Mouse (Mus musculus) myocyte (in vitro differentiated cells): ENCODE results near the gene Edn2. TPM values are rescaled to one million over a fixed set of nuclear protein-coding genes. Genes with fewer than 3 reads are reported as not detected.

ENCODE experiments used
- H3K27me3 ChIP-seq: one replicate; pipeline ENCODE4 v1.6.1; 2011; ENCODE audit not compliant: control insufficient read depth, insufficient read depth, insufficient read length
- H3K36me3 ChIP-seq: one replicate; pipeline ENCODE4 v1.6.1; 2011; ENCODE audit not compliant: control insufficient read depth, insufficient read depth
- H3K4me2 ChIP-seq: one replicate; pipeline ENCODE4 v1.6.1; 2011; ENCODE audit warnings: low read depth, control low read depth
- H3K4me3 ChIP-seq: one replicate; pipeline ENCODE4 v1.5.1; 2011; ENCODE audit warnings: mild to moderate bottlenecking, control low read depth, moderate library complexity
- H3K79me2 ChIP-seq: one replicate; pipeline ENCODE4 v1.6.1; 2011; ENCODE audit not compliant: control insufficient read depth, insufficient read depth
- H3ac ChIP-seq: one replicate; pipeline ENCODE4 v1.6.1; 2011; ENCODE audit not compliant: control insufficient read depth, insufficient read length
- CEBPB ChIP-seq: IDR thresholded peaks from 2 replicates; pipeline ENCODE4 v1.6.1; 2011; ENCODE audit warnings: mild to moderate bottlenecking, moderate library complexity; ENCODE audit not compliant: poor library complexity, insufficient read depth, severe bottlenecking
- E2F4 ChIP-seq: IDR thresholded peaks from one replicate; pipeline ENCODE4 v1.6.1; 2011; ENCODE audit warnings: mild to moderate bottlenecking, control low read depth, moderate library complexity; ENCODE audit not compliant: insufficient read depth
- MAX ChIP-seq: IDR thresholded peaks from one replicate; pipeline ENCODE4 v1.6.1; 2011; ENCODE audit warnings: low read depth, mild to moderate bottlenecking, control low read depth
- MYOD1 ChIP-seq, 3 experiments: IDR thresholded peaks; one replicate each; pipeline ENCODE4 v1.6.1; 2011; ENCODE audit warnings: control low read depth in 2 of 3, low read depth in 2 of 3, mild to moderate bottlenecking in 2 of 3, moderate library complexity in 1 of 3; ENCODE audit not compliant: insufficient read length in 2 of 3, control insufficient read depth in 1 of 3
- MYOG ChIP-seq, 3 experiments: IDR thresholded peaks; one replicate each; pipeline ENCODE4 v1.6.1; 2011; ENCODE audit warnings: control low read depth in 2 of 3, low read depth in 2 of 3, mild to moderate bottlenecking in 2 of 3; ENCODE audit not compliant: insufficient read length in 2 of 3, control insufficient read depth in 1 of 3, insufficient read depth in 1 of 3
- POLR2A ChIP-seq: IDR thresholded peaks from one replicate; pipeline ENCODE4 v1.6.1; 2011; ENCODE audit warnings: low read depth, mild to moderate bottlenecking, control low read depth, moderate library complexity; ENCODE audit not compliant: insufficient read length
- POLR2AphosphoS2 ChIP-seq: IDR thresholded peaks from one replicate; pipeline ENCODE4 v1.6.1; 2011; ENCODE audit warnings: low read depth, control low read depth; ENCODE audit not compliant: insufficient read length
- REST ChIP-seq: IDR thresholded peaks from one replicate; pipeline ENCODE4 v1.6.1; 2011; ENCODE audit warnings: mild to moderate bottlenecking, control low read depth, moderate library complexity; ENCODE audit not compliant: insufficient read depth, insufficient read length
- SRF ChIP-seq: IDR thresholded peaks from one replicate; pipeline ENCODE4 v1.6.1; 2011; ENCODE audit warnings: low read depth; ENCODE audit not compliant: control insufficient read depth, insufficient read length
- TCF12 ChIP-seq: IDR thresholded peaks from one replicate; pipeline ENCODE4 v1.6.1; 2011; ENCODE audit warnings: mild to moderate bottlenecking, control low read depth; ENCODE audit not compliant: poor library complexity, insufficient read depth, severe bottlenecking
- TCF3 ChIP-seq: IDR thresholded peaks from one replicate; pipeline ENCODE4 v1.6.1; 2011; ENCODE audit warnings: low read depth, control low read depth; ENCODE audit not compliant: insufficient read length
- USF1 ChIP-seq: IDR thresholded peaks from one replicate; pipeline ENCODE4 v1.6.1; 2011; ENCODE audit warnings: low read depth, mild to moderate bottlenecking, control low read depth, moderate library complexity
- polyA plus RNA-seq: library from polyadenylated mRNA; unstranded; fragments of >200 nt; fragmentation: generic; extraction: Trizol; gene quantifications from one replicate; pipeline ENCODE4 v1.2.1, GENCODE M21; 2012; ENCODE audit warnings: missing spikeins

The Edn2 gene
- polyA plus RNA-seq, 1 experiment, result not detected

- H3K4me2 ChIP-seq, result no peak overlapping the region
These were observed 15.1 kb upstream of the Edn2 start for GRCm38 (mm10) chr4:120145931-120146330.

GRCm38 (mm10) chr4:120148291-120149141, 12.5 kb upstream of the Edn2 start:
- Histone ChIP-seq H3K36me3 (no peaks in the 10 kb centered on the region), H3K79me2 (no peaks in the 10 kb centered on the region), H3ac (no peak overlapping the region), H3K27me3 (no peaks in the 10 kb centered on the region), H3K4me2 (peak overlapping the region; percentile 57), H3K4me3 (no peak overlapping the region)
- TF ChIP-seq MYOG (IDR thresholded peaks at IDR 0.05; ENCODE audit: control insufficient read depth in 1 of 3, insufficient read depth in 1 of 3, insufficient read length in 2 of 3, low read depth in 2 of 3) (peak in 2 of 3 experiments; percentile 92 to 93), POLR2A (no peak), USF1 (no peak), REST (no peak), TCF12 (no peak), CEBPB (no peak), POLR2AphosphoS2 (no peak), E2F4 (no peak), MAX (peak; percentile 69), TCF3 (peak; percentile 46), SRF (peak; percentile 99), MYOD1 (IDR thresholded peaks at IDR 0.05; ENCODE audit: control insufficient read depth in 1 of 3, insufficient read length in 2 of 3, low read depth in 2 of 3) (peak in 2 of 3 experiments; percentile 80 to 92)

More at GRCm38 (mm10) chr4:120145931-120146330, 15.1 kb upstream of the Edn2 start:
- TF ChIP-seq POLR2AphosphoS2 (no peak), SRF (no peak), USF1 (no peak), MAX (no peak), CEBPB (no peak), MYOD1 (IDR thresholded peaks at IDR 0.05; ENCODE audit: control insufficient read depth in 1 of 3, insufficient read length in 2 of 3, low read depth in 2 of 3) (no peak), POLR2A (no peak), TCF12 (no peak), REST (no peak), TCF3 (no peak), MYOG (IDR thresholded peaks at IDR 0.05; ENCODE audit: control insufficient read depth in 1 of 3, insufficient read depth in 1 of 3, insufficient read length in 2 of 3, low read depth in 2 of 3) (no peak), E2F4 (no peak)
- H3ac ChIP-seq, result no peak overlapping the region
- no peaks in the 10 kb centered on the region for H3K79me2 ChIP-seq
- H3K4me3 ChIP-seq, result no peak overlapping the region
- no peaks in the 10 kb centered on the region for H3K36me3 ChIP-seq
- no peaks in the 10 kb centered on the region for H3K27me3 ChIP-seq

DNA sequence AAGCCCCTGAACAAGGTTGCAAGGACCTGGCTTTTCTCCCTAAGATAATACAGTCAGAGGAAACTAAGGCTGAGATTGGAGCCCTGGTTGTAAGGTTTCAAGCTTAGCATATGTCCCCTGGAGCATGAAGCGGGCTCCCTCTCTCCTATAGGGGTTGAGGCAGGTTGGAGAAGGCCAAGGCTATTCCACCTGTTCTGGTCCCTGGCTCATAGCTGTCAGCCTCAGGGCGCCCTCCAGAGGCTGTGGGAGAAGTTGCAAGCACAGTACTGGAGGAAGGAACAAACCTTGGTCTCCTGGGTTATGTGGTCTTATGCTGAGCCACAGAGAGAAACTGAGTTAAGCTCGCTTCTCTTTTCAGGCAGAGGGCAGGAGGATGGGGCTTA, 11.9 kb upstream of the Edn2 start:
- Histone ChIP-seq H3K36me3 (no peaks in the 10 kb centered on the region), H3K79me2 (no peaks in the 10 kb centered on the region), H3K4me3 (no peak overlapping the region), H3ac (no peak overlapping the region), H3K4me2 (peak overlapping the region; percentile 57), H3K27me3 (no peaks in the 10 kb centered on the region)
- peak in 1 of 3 experiments; percentile 11 for TF ChIP-seq MYOG (IDR thresholded peaks at IDR 0.05; ENCODE audit: control insufficient read depth in 1 of 3, insufficient read depth in 1 of 3, insufficient read length in 2 of 3, low read depth in 2 of 3)
- TF ChIP-seq MYOD1 (IDR thresholded peaks at IDR 0.05; ENCODE audit: control insufficient read depth in 1 of 3, insufficient read length in 2 of 3, low read depth in 2 of 3), result peak in 2 of 3 experiments; percentile 30 to 61
- no peak for TF ChIP-seq E2F4

GRCm38 (mm10) chr4:120150345-120150920, 10.6 kb upstream of the Edn2 start:
- Histone ChIP-seq H3K36me3 (no peaks in the 10 kb centered on the region), H3K27me3 (no peaks in the 10 kb centered on the region), H3K4me2 (peak overlapping the region; percentile 47), H3K79me2 (no peaks in the 10 kb centered on the region), H3ac (no peak overlapping the region), H3K4me3 (no peak overlapping the region)
- TF ChIP-seq POLR2A, result no peak
- no peak for TF ChIP-seq REST
- no peak for TF ChIP-seq E2F4
- peak; percentile 3 for TF ChIP-seq TCF3
- no peak for TF ChIP-seq MAX
- peak in 2 of 3 experiments; percentile 47 to 86 for TF ChIP-seq MYOD1 (IDR thresholded peaks at IDR 0.05; ENCODE audit: control insufficient read depth in 1 of 3, insufficient read length in 2 of 3, low read depth in 2 of 3)
- no peak for TF ChIP-seq SRF
- no peak for TF ChIP-seq CEBPB
- TF ChIP-seq MYOG (IDR thresholded peaks at IDR 0.05; ENCODE audit: control insufficient read depth in 1 of 3, insufficient read depth in 1 of 3, insufficient read length in 2 of 3, low read depth in 2 of 3), result peak; percentile 47 to 78 (median 70)
- TF ChIP-seq TCF12, result peak; percentile 67
- TF ChIP-seq POLR2AphosphoS2, result no peak
- TF ChIP-seq USF1, result no peak
